Mouse (Mus musculus) thymus, adult 2 months (tissue): ENCODE data around the gene Caskin2. TPM values are rescaled to one million over a fixed set of nuclear protein-coding genes. Genes with fewer than 3 reads are reported as not detected.
"Not testable (repeated sequence)": the region's sequence is repeated elsewhere in the genome, so short reads cannot be mapped to it uniquely, and the experiment has no call there.

ENCODE experiments used
- DNase-seq: peaks from one replicate; pipeline ENCODE4 v3.0.0; 2021
- H3K27ac ChIP-seq: fragments of 200-500 bp; 2 replicates; pipeline ENCODE4 v1.5.1; 2012; ENCODE audit warnings: low read length, control low read depth; ENCODE audit not compliant: control insufficient read depth, insufficient read depth
- H3K27me3 ChIP-seq: fragments of 200-500 bp; 2 replicates; pipeline ENCODE4 v1.6.1; 2012; ENCODE audit warnings: mild to moderate bottlenecking, low read length, moderate library complexity, mixed read lengths; ENCODE audit not compliant: control insufficient read depth, insufficient read depth
- H3K36me3 ChIP-seq: fragments of 200-500 bp; 2 replicates; pipeline ENCODE4 v1.6.1; 2012; ENCODE audit warnings: mild to moderate bottlenecking, low read length, moderate library complexity; ENCODE audit not compliant: control insufficient read depth, insufficient read depth
- H3K4me1 ChIP-seq: fragments of 200-500 bp; replicated peaks from 2 replicates; pipeline ENCODE4 v1.6.1; 2012; ENCODE audit warnings: low read length; ENCODE audit not compliant: control insufficient read depth, insufficient read depth
- H3K4me3 ChIP-seq: fragments of 200-500 bp; 2 replicates; pipeline ENCODE4 v1.5.1; 2012; ENCODE audit warnings: mild to moderate bottlenecking, low read length, control low read depth, moderate library complexity; ENCODE audit not compliant: control insufficient read depth, insufficient read depth
- CTCF ChIP-seq: fragments of 200-500 bp; IDR thresholded peaks from 2 replicates; pipeline ENCODE4 v1.5.1; 2012; ENCODE audit warnings: mild to moderate bottlenecking, control low read depth, low read length, moderate library complexity, borderline replicate concordance; ENCODE audit not compliant: control insufficient read depth, poor library complexity, insufficient read depth; ENCODE audit errors: extremely low read depth
- POLR2A ChIP-seq: fragments of 200-500 bp; IDR thresholded peaks from 2 replicates; pipeline ENCODE4 v1.6.1; 2012; ENCODE audit warnings: mild to moderate bottlenecking, low read length, control low read depth, moderate library complexity; ENCODE audit not compliant: control insufficient read depth, poor library complexity, insufficient read depth; ENCODE audit errors: extremely low read depth
- WGBS: fragments of 180-500 bp; shearing (Covaris S2); methylation state at CpG from one replicate; pipeline ENCODE4 v1.1.7; 2018; 5-methylcytosine and 5-hydroxymethylcytosine counted together
- polyA plus RNA-seq: library from polyadenylated mRNA; depleted of rRNA; stranded (reverse); fragments of >200 nt; gene quantifications from 2 replicates; pipeline ENCODE4 v1.2.3, GENCODE M21; 2012

Caskin2 gene
- polyA plus RNA-seq, 1 experiment, result 15.4 TPM

DNA sequence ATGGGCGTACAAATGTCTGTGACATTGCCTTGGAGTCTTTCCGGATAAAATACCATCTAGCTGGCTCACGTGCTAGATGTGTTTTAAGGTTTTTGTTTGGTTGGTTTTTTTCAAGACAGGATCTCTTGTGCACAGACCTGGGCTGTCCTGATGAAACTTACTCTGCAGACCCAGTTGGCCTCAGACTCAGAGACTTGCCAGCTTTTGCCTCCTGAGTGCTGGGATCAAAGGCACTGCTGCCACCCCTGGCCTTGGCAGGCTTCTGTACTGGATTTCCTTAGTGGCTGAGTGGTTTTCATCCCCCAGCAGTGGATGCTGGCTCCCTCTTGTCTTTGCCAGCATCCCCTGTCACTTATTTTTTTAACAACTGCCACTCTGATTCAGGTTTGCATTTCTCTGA is 44.5 kb downstream of the Caskin2 start:
- H3K36me3 ChIP-seq, result no peaks in the 10 kb centered on the region
- H3K4me1 ChIP-seq, result peaks cover 7% of the 10 kb centered on the region
- TF ChIP-seq CTCF (no peak), POLR2A (no peak)
- H3K4me3 ChIP-seq, result no peak overlapping the region
- no peak overlapping the region for H3K27ac ChIP-seq
- no peak for DNase-seq
- 97% methylated on average over 3 of the region's 3 CpGs for WGBS
- no peaks in the 10 kb centered on the region for H3K27me3 ChIP-seq

DNA sequence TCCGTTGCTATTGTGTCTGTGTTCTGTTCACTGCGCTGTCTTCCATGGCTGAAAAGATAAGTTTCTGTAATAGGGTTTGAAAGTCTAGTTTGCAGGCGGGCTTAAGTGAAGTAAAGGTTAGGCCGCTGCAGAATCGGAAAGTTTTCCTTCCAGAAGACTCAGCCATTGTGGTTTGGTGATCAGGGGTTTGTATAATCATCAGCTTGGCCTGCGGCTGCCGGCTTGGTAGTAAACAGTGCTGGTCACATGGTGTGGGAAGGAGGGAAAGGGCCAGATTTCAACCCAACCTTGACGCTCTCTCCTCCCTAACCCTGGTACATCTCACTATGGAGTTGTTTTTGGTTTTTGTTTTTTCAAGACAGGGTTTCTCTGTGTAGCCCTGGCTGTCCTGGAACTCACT is 46.5 kb downstream of the Caskin2 start:
- Histone ChIP-seq H3K36me3 (no peaks in the 10 kb centered on the region), H3K27ac (no peak overlapping the region), H3K4me3 (no peak overlapping the region), H3K4me1 (peaks cover 7% of the 10 kb centered on the region), H3K27me3 (no peaks in the 10 kb centered on the region)
- 92% methylated on average over 8 of the region's 8 CpGs for WGBS
- TF ChIP-seq POLR2A, result no peak
- no peak for TF ChIP-seq CTCF
- DNase-seq, result no peak

DNA sequence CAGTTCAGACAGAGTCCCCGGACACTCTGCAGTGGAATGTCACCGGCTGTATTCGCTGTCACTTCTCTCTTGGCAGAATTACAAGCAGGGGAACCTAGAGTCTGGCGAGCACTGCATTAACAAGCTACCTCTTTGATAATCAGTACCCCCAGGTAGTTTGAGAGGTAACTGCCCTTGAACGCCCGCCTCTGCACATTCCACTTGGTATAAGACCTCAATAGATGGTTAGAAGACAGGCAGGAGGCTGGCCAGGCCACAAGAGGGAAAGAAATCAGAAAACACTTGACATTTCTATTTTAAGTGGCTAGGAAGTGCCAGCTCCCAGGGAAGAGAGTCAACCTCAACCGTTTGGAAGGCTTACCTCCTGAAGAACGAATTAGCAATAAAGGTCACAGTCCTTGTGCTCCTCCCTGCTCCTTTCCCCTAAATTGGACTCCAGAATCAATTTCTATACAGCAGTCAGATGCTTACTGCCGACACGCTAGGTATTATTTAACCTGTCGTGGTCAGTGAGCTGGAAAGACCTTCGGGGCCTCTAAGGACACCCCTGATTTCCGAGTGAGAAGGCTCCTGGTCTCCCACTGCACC is 47.0 kb downstream of the Caskin2 start:
- Histone ChIP-seq H3K27ac (no peak overlapping the region), H3K27me3 (no peaks in the 10 kb centered on the region), H3K4me1 (peaks cover 7% of the 10 kb centered on the region), H3K4me3 (peak overlapping the region; percentile 62; the same call in 1 of the 2 replicates), H3K36me3 (no peaks in the 10 kb centered on the region)
- WGBS, result 40% methylated on average over 13 of the region's 13 CpGs
- DNase-seq, result no peak
- no peak for TF ChIP-seq POLR2A
- no peak for TF ChIP-seq CTCF

DNA sequence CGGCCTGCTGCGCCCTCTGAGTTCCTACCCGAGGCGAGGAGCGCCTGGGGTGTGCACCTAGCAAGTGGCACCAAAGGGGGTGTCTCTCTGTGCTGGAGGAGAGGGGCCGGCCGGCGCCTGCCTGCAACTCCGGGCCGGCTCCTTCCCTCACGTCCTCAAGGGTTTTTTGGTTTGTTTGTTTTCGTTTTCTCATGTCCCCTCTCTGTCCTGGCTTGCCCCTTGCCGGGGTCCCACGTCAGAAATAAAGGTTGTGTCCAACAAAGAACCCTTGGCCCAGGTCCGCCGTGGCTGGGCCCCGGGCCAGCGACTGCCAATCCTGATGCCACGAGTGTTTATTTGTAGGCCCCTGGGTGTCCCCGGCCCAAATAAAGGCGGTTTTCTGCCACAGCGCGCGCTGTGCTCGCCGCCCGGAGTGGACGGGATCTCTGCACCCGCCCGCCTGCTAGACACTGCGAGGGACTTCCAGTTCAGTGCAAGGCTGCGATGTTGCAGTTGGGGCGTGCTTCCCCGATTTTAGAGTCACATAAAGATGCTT is 47.8 kb downstream of the Caskin2 start:
- TF ChIP-seq CTCF (no peak), POLR2A (peak; percentile 18; the same call in 1 of the 2 replicates)
- H3K4me1 ChIP-seq, result peaks cover 7% of the 10 kb centered on the region

DNA sequence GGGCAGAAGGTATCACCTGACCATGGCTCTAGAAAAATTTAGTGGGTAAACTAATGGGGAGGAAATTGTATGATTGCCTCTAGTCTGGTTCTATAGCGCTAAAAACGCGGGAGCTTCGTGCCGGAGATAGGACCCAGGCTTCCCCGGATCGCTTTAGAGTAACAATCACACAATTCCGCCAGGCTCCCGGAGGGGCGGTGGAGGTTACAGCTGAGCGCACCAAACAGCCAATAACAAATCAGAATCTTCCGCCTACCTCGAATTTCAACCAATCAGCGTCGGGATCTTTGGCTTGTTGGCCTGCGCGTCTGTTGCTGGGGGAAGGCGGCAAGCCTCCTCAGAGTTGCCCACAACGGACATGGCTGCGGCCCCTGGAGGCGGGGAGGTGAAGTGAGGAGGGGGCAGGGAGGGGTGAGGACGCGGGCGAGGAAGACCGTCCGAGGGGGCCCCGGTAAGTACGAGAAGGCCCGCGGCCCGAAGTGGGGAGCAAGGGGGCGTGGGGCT is 48.3 kb downstream of the Caskin2 start, which contains the start of gene Tmem94:
Gene Tmem94, plus strand, starts transcription at position 331 of the 504 bp plus-strand sequence.
- WGBS, result under 1% methylated on average over 32 of the region's 32 CpGs
- DNase-seq, result peak; percentile 96
- peaks cover 7% of the 10 kb centered on the region for H3K4me1 ChIP-seq
- peak; percentile 48; the same call in 1 of the 2 replicates for TF ChIP-seq CTCF
- peak; percentile 66 for TF ChIP-seq POLR2A
- no peaks in the 10 kb centered on the region for H3K27me3 ChIP-seq
- no peaks in the 10 kb centered on the region for H3K36me3 ChIP-seq
- peak within 1 kb of the TSS; percentile 62 for H3K4me3 ChIP-seq
- H3K27ac ChIP-seq, result no peak within 1 kb of the TSS

More for the DNA sequence above, 47.8 kb downstream of the Caskin2 start:
- no peak for DNase-seq
- no peak overlapping the region for H3K27ac ChIP-seq
- no peaks in the 10 kb centered on the region for H3K36me3 ChIP-seq
- no peaks in the 10 kb centered on the region for H3K27me3 ChIP-seq
- WGBS, result under 1% methylated on average over 34 of the region's 34 CpGs
- H3K4me3 ChIP-seq, result peak overlapping the region; percentile 62

DNA sequence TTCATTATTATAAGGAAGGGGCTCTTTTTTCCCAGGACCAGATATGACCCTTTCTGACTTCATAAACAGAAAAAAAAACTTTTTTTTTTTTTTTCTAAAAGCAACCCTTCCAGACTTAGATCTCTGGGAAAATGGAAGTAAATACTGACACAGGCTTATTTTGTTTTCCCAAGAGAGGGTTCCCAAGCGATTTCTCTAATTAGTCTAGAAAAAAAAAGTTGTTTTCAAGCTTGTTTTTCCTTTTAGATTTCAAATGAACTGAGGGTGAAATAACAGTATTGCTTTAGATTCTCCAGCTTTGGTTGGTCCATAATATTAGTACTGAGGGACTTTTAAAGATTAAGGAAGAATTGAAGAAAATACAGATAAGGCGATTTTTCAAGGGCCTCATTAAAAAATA is 48.7 kb downstream of the Caskin2 start:
- peaks cover 7% of the 10 kb centered on the region for H3K4me1 ChIP-seq
- H3K27me3 ChIP-seq, result no peaks in the 10 kb centered on the region
- 38% methylated on average over 2 of the region's 2 CpGs for WGBS
- no peak overlapping the region for H3K27ac ChIP-seq
- H3K36me3 ChIP-seq, result no peaks in the 10 kb centered on the region
- no peak overlapping the region for H3K4me3 ChIP-seq
- TF ChIP-seq CTCF (no peak), POLR2A (no peak)
- DNase-seq, result no peak

DNA sequence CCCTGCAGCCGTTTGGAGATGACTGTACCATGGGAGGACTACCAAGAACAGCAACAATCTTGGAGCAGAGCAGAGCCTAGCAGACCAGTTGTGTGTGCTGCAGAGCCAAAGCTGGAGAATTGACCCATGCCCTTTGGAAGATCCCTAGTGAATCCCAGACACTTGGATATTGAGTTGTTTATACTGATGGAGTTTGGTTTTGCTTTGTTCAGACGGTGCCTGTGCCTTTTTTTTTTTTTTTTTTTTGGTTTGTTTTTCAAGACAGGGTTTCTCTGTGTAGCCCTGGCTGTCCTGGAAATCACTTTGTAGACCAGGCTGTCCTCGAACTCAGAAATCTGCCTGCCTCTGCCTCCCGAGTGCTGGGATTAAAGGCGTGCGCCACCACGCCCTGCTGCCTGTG is 51.3 kb downstream of the Caskin2 start:
- WGBS, result 93% methylated on average over 7 of the region's 7 CpGs

More for the DNA sequence above, 51.3 kb downstream of the Caskin2 start:
- H3K4me1 ChIP-seq, H3K4me3 ChIP-seq, H3K36me3 ChIP-seq, H3K27me3 ChIP-seq, DNase-seq, H3K27ac ChIP-seq: not testable (repeated sequence)
